Mouse (Mus musculus): Measurements from ENCODE around the gene Rai1. TPM values are rescaled to one million over a fixed set of nuclear protein-coding genes. Genes with fewer than 3 reads are reported as not detected.

The Rai1 gene
- total and polyA plus RNA-seq, 3 experiments = 6.6 to 22.6 (median 15.4) TPM

- dilution Hi-C loops (cut with MboI; ENCODE audit: extremely low pct_ligation_motif_present, extremely low pct_unique_long_range_greater_than_20kb, low sequenced_read_pairs) = no loop called here
- Histone ChIP-seq H3K79me2 (replicated peaks; ENCODE audit: control insufficient read depth, extremely low read depth, insufficient read depth, poor library complexity, severe bottlenecking) (no peaks in the 10 kb centered on the region), H3K4me1 (ENCODE audit: control insufficient read depth in 1 of 2, insufficient read depth in 2 of 2) (peaks cover 0 to 11% of the 10 kb centered on the region in 2 experiments; a peak in 2 of 4 replicates), H3K4me3 (replicated peaks in 1 of 3; ENCODE audit: low read depth in 2 of 3, low read length in 2 of 3, poor library complexity in 1 of 3) (no peak overlapping the region), H3K4me2 (ENCODE audit: insufficient read depth, low read depth, poor library complexity, severe bottlenecking) (no peak overlapping the region), H3K36me3 (replicated peaks in 1 of 2; ENCODE audit: control insufficient read depth in 1 of 2, insufficient read depth in 1 of 2, low read length in 1 of 2) (peaks cover 72 to 97% of the 10 kb centered on the region in 2 experiments), H3K27ac (ENCODE audit: insufficient read depth, low read depth) (no peak overlapping the region), H3K9ac (ENCODE audit: insufficient read depth, low read depth) (no peak overlapping the region), H3K9me3 (replicated peaks; ENCODE audit: low read length) (peaks cover 4% of the 10 kb centered on the region), H3K27me3 (replicated peaks) (no peaks in the 10 kb centered on the region)
- in situ Hi-C loops (cut with MboI; ENCODE audit: low pct_ligation_motif_present, low pct_unique_long_range_greater_than_20kb, low sequenced_read_pairs) = loop anchor here (5.0 kb wide), 2 partner anchors 103 to 218 kb away; partner anchors contain the start of genes Atpaf2 and Gid4
- DNase-seq (ENCODE audit: extremely low read depth) = peak; percentile 89
- TF ChIP-seq EP300 (IDR thresholded peaks at IDR 0.05; ENCODE audit: low read length) = no peak
- no peak for TF ChIP-seq MAX (IDR thresholded peaks at IDR 0.05; ENCODE audit: low read length)
- TF ChIP-seq SMC3 (IDR thresholded peaks at IDR 0.05; ENCODE audit: low read depth, low read length) = peak; percentile 89
- TF ChIP-seq MAFK (IDR thresholded peaks at IDR 0.05; ENCODE audit: insufficient replicate concordance, low read length) = no peak
- TF ChIP-seq JUND (conservative IDR thresholded peaks at IDR 0.05; ENCODE audit: low read depth, low read length) = no peak
- peak; percentile 21; the same call in 1 of the 2 replicates for TF ChIP-seq IRF4 (IDR thresholded peaks at IDR 0.05; ENCODE audit: low read depth, low read length)
- no peak for TF ChIP-seq USF1 (IDR thresholded peaks at IDR 0.05; ENCODE audit: low read depth, low read length)
- peak; percentile 19; the same call in 1 of the 2 replicates for TF ChIP-seq MEF2A (IDR thresholded peaks at IDR 0.05; ENCODE audit: borderline replicate concordance, low read depth, low read length)
- TF ChIP-seq ZMIZ1 (IDR thresholded peaks at IDR 0.05; ENCODE audit: low read depth, low read length) = 0 out of 2 replicates have a peak, but pooled peaks have one; percentile 23
- TF ChIP-seq ZKSCAN1 (IDR thresholded peaks at IDR 0.05; ENCODE audit: borderline replicate concordance, low read depth, low read length) = no peak
- TF ChIP-seq MXI1 (IDR thresholded peaks at IDR 0.05; ENCODE audit: low read depth, low read length) = no peak
- no peak for TF ChIP-seq KAT2A (IDR thresholded peaks at IDR 0.05; ENCODE audit: insufficient replicate concordance, low read length)
- no peak for TF ChIP-seq CHD1 (IDR thresholded peaks at IDR 0.05; ENCODE audit: low read depth, low read length)
- no peak for TF ChIP-seq POLR2AphosphoS2 (IDR thresholded peaks at IDR 0.05; ENCODE audit: low read depth, low read length)
- TF ChIP-seq NRF1 (IDR thresholded peaks at IDR 0.05; ENCODE audit: low read depth, low read length) = peak; percentile 33; the same call in 1 of the 2 replicates
- no peak for TF ChIP-seq MYC (IDR thresholded peaks at IDR 0.05; ENCODE audit: low read depth, low read length)
- no peak for TF ChIP-seq TCF12 (IDR thresholded peaks at IDR 0.05; ENCODE audit: low read depth, low read length)
- peak; percentile 92 for TF ChIP-seq RAD21 (IDR thresholded peaks at IDR 0.05; ENCODE audit: low read depth, low read length)
- TF ChIP-seq UBTF (IDR thresholded peaks at IDR 0.05; ENCODE audit: low read depth, low read length) = no peak
- peak; percentile 32; the same call in 1 of the 2 replicates for TF ChIP-seq ZC3H11A (IDR thresholded peaks at IDR 0.05; ENCODE audit: low read depth, low read length)
- TF ChIP-seq PAX5 (IDR thresholded peaks at IDR 0.05; ENCODE audit: low read length) = no peak
- peak; percentile 97 to 99 for TF ChIP-seq CTCF (conservative IDR thresholded peaks at IDR 0.05 in 1 of 2, IDR thresholded peaks at IDR 0.05 in 1 of 2; ENCODE audit: low read depth in 2 of 2, low read length in 2 of 2)
- peak; percentile 20; the same call in 1 of the 2 replicates for TF ChIP-seq HCFC1 (IDR thresholded peaks at IDR 0.05; ENCODE audit: low read depth, low read length)
Measured at GRCm38 (mm10) chr11:60199702-60200184, 94.9 kb downstream of the Rai1 start.

Data from CH12.LX (cell line).